Mouse (Mus musculus): Measurements from ENCODE around the gene Gm7942.
"Not testable (repeated sequence)": the region's sequence is repeated elsewhere in the genome, so short reads cannot be mapped to it uniquely, and the experiment has no call there.

Gm7942 gene

GRCm38 (mm10) chr5:95106638-95107037 is at the start of gene Gm7942:
Gm7942 (plus strand) TSS chr5:95106938.
- not testable (repeated sequence) for DNase-seq
